In genomic region chr16:17232794-17233701, GRCm38 (mm10) we compare ENCODE assay signal across 8 mouse cellular contexts. TPM values are rescaled to one million over a fixed set of nuclear protein-coding genes. Genes with fewer than 3 reads are reported as not detected.
DNase-seq lines count a peak whose midpoint lies in the region; ATAC-seq and TF ChIP-seq lines count a peak whose summit lies in the region.

Hic2 (plus strand) TSS chr16:17233572.

- 3% methylated on average over 59 of the region's 59 CpGs for WGBS in cerebellum, adult 2 months
- WGBS in forebrain, postnatal 0 days: 2% methylated on average over 57 of the region's 59 CpGs
- WGBS in lung, adult 2 months: 4% methylated on average over 59 of the region's 59 CpGs
- WGBS in neural tube, embryonic 15.5 days: under 1% methylated on average over 59 of the region's 59 CpGs

- H3K4me2 ChIP-seq in forebrain, postnatal 0 days (ENCODE audit: low read depth): peak within 1 kb of the TSS; percentile 84
- peak within 1 kb of the TSS; percentile 82 for H3K4me2 ChIP-seq in neural tube, embryonic 15.5 days

- H3K27ac ChIP-seq in MEL (ENCODE audit: control insufficient read depth, low read depth, low read length): peak within 1 kb of the TSS; percentile 61
- H3K27ac ChIP-seq in cerebellum, adult 2 months (ENCODE audit: insufficient read depth, low read length): peak within 1 kb of the TSS; percentile 67
- peak within 1 kb of the TSS; percentile 95 for H3K27ac ChIP-seq in forebrain, postnatal 0 days (ENCODE audit: low read depth, low read length)
- peak within 1 kb of the TSS; percentile 98 for H3K27ac ChIP-seq in layer of hippocampus, adult 2 months
- peak within 1 kb of the TSS; percentile 96 for H3K27ac ChIP-seq in neural tube, embryonic 15.5 days (replicated peaks)

- peak; percentile 96 for ATAC-seq in forebrain, postnatal 0 days
- ATAC-seq in neural tube, embryonic 15.5 days (ENCODE audit: low FRiP score): peak; percentile 97

- no peak for TF ChIP-seq CTCF in MEL (IDR thresholded peaks at IDR 0.05 in 2 of 3, conservative IDR thresholded peaks at IDR 0.05 in 1 of 3; ENCODE audit: control insufficient read depth in 1 of 3, insufficient read depth in 1 of 3, low read depth in 2 of 3, low read length in 3 of 3, poor library complexity in 1 of 3, severe bottlenecking in 1 of 3)
- TF ChIP-seq CTCF in cerebellum, adult 2 months (IDR thresholded peaks at IDR 0.05; ENCODE audit: borderline replicate concordance, insufficient read depth, low read depth, low read length): no peak
- TF ChIP-seq CTCF in forebrain, postnatal 0 days (IDR thresholded peaks at IDR 0.05; ENCODE audit: low read depth): no peak
- TF ChIP-seq CTCF in layer of hippocampus, adult 2 months (conservative IDR thresholded peaks at IDR 0.05): no peak
- TF ChIP-seq CTCF in lung, adult 2 months (IDR thresholded peaks at IDR 0.05; ENCODE audit: insufficient read depth, low read length): no peak

- TF ChIP-seq RAD21 in MEL (IDR thresholded peaks at IDR 0.05; ENCODE audit: low read depth, low read length): no peak

- H3K4me3 ChIP-seq in MEL (ENCODE audit: control insufficient read depth in 1 of 2, insufficient read depth in 1 of 2, low read depth in 2 of 2, low read length in 2 of 2): peak within 1 kb of the TSS; percentile 88 to 97
- peak within 1 kb of the TSS; percentile 76 for H3K4me3 ChIP-seq in cerebellum, adult 2 months (replicated peaks; ENCODE audit: insufficient read depth, low read depth, low read length)
- peak within 1 kb of the TSS; percentile 96 for H3K4me3 ChIP-seq in forebrain, postnatal 0 days (ENCODE audit: low read depth, low read length)
- peak within 1 kb of the TSS; percentile 77 for H3K4me3 ChIP-seq in layer of hippocampus, adult 2 months
- H3K4me3 ChIP-seq in lung, adult 2 months (replicated peaks; ENCODE audit: extremely low read depth, low read depth, low read length): peak within 1 kb of the TSS; percentile 74
- H3K4me3 ChIP-seq in neural tube, embryonic 15.5 days (replicated peaks): peak within 1 kb of the TSS; percentile 90

- no peaks in the 10 kb centered on the region for H3K9me3 ChIP-seq in MEL (replicated peaks; ENCODE audit: insufficient read depth, low read length)
- H3K9me3 ChIP-seq in forebrain, postnatal 0 days (ENCODE audit: low read length): no peaks in the 10 kb centered on the region
- H3K9me3 ChIP-seq in neural tube, embryonic 15.5 days (replicated peaks): no peaks in the 10 kb centered on the region

- peaks cover 0 to 27% of the 10 kb centered on the region in 2 experiments; a peak in 2 of 4 replicates for H3K36me3 ChIP-seq in MEL (ENCODE audit: control insufficient read depth in 1 of 2, insufficient read depth in 2 of 2, low read length in 2 of 2)
- no peaks in the 10 kb centered on the region for H3K36me3 ChIP-seq in forebrain, postnatal 0 days (ENCODE audit: insufficient read depth)
- H3K36me3 ChIP-seq in neural tube, embryonic 15.5 days: no peaks in the 10 kb centered on the region

- peak within 1 kb of the TSS; percentile 95 for H3K9ac ChIP-seq in MEL (ENCODE audit: control insufficient read depth, low read depth, low read length, poor library complexity, severe bottlenecking)
- peak within 1 kb of the TSS; percentile 95 for H3K9ac ChIP-seq in forebrain, postnatal 0 days
- peak within 1 kb of the TSS; percentile 90 for H3K9ac ChIP-seq in neural tube, embryonic 15.5 days (replicated peaks)

- H3K79me2 ChIP-seq in MEL (ENCODE audit: control insufficient read depth, insufficient read depth, low read length, poor library complexity): peaks cover 25% of the 10 kb centered on the region

- peaks cover 20 to 40% of the 10 kb centered on the region in 2 experiments for H3K4me1 ChIP-seq in MEL (ENCODE audit: control insufficient read depth in 1 of 2, insufficient read depth in 2 of 2, low read length in 2 of 2)
- H3K4me1 ChIP-seq in cerebellum, adult 2 months (ENCODE audit: control insufficient read depth, insufficient read depth, low read length): peaks cover 4% of the 10 kb centered on the region
- H3K4me1 ChIP-seq in forebrain, postnatal 0 days (ENCODE audit: insufficient read depth): peaks cover 13% of the 10 kb centered on the region
- peaks cover 2% of the 10 kb centered on the region; the same call in 1 of the 2 replicates for H3K4me1 ChIP-seq in lung, adult 2 months (ENCODE audit: control insufficient read depth, insufficient read depth, low read length)
- peaks cover 43% of the 10 kb centered on the region for H3K4me1 ChIP-seq in neural tube, embryonic 15.5 days

- no peak for TF ChIP-seq EP300 in MEL (IDR thresholded peaks at IDR 0.05; ENCODE audit: low read depth in 1 of 2, low read length in 2 of 2)

- no peaks in the 10 kb centered on the region for H3K27me3 ChIP-seq in MEL (ENCODE audit: control insufficient read depth in 1 of 2, insufficient read depth in 2 of 2, low read length in 2 of 2)
- H3K27me3 ChIP-seq in cerebellum, adult 2 months (ENCODE audit: control insufficient read depth, insufficient read depth, low read length): no peaks in the 10 kb centered on the region
- H3K27me3 ChIP-seq in forebrain, postnatal 0 days (ENCODE audit: insufficient read depth, low read length): no peaks in the 10 kb centered on the region
- no peaks in the 10 kb centered on the region for H3K27me3 ChIP-seq in neural tube, embryonic 15.5 days (replicated peaks)

- TF ChIP-seq POLR2A in MEL (IDR thresholded peaks at IDR 0.05; ENCODE audit: control insufficient read depth in 1 of 2, insufficient read depth in 1 of 2, low read depth in 1 of 2, low read length in 2 of 2, poor library complexity in 1 of 2): peak; percentile 84 to 92; a peak in 3 of 4 replicates
- TF ChIP-seq POLR2A in cerebellum, adult 2 months (IDR thresholded peaks at IDR 0.05; ENCODE audit: borderline replicate concordance, insufficient read depth, low read length): peak; percentile 72
- TF ChIP-seq POLR2A in lung, adult 2 months (IDR thresholded peaks at IDR 0.05; ENCODE audit: borderline replicate concordance, extremely low read depth, low read depth, low read length): peak; percentile 74

- DNase-seq in MEL (ENCODE audit: low read depth, low spot score): peak; percentile 94
- DNase-seq in cerebellum, adult 2 months: peak; percentile 91 to 94
- DNase-seq in forebrain, postnatal 0 days: peak; percentile 92
- DNase-seq in heart, postnatal 4 days: peak; percentile 97
- peak; percentile 89 to 91 for DNase-seq in layer of hippocampus, adult 2 months (ENCODE audit: low spot score in 2 of 2)
- DNase-seq in lung, adult 2 months: peak; percentile 89
- DNase-seq in testis, postnatal 10 days (ENCODE audit: low spot score): peak; percentile 96

TF ChIP-seq in MEL, 35 proteins besides CTCF, POLR2A, EP300 and RAD21:
- no peak for TF ChIP-seq RCOR1 (IDR thresholded peaks at IDR 0.05; ENCODE audit: low read depth, low read length)
- peak; percentile 67; the same call in 1 of the 2 replicates for TF ChIP-seq ZMIZ1 (IDR thresholded peaks at IDR 0.05; ENCODE audit: low read depth, low read length)
- no peak for TF ChIP-seq USF2 (IDR thresholded peaks at IDR 0.05; ENCODE audit: borderline replicate concordance in 1 of 2, insufficient read depth in 1 of 2, low read depth in 1 of 2, low read length in 2 of 2)
- peak; percentile 68; the same call in 1 of the 2 replicates for TF ChIP-seq TCF12 (IDR thresholded peaks at IDR 0.05; ENCODE audit: low read depth, low read length)
- 0 out of 2 replicates have a peak, but pooled peaks have one; percentile 14 for TF ChIP-seq TBP (IDR thresholded peaks at IDR 0.05; ENCODE audit: low read depth, low read length)
- TF ChIP-seq ETS1 (IDR thresholded peaks at IDR 0.05; ENCODE audit: low read depth, low read length): peak; percentile 35; the same call in 1 of the 2 replicates
- TF ChIP-seq KAT2A (conservative IDR thresholded peaks at IDR 0.05; ENCODE audit: low read depth, low read length): no peak
- peak; percentile 71 for TF ChIP-seq SIN3A (IDR thresholded peaks at IDR 0.05; ENCODE audit: low read length)
- no peak for TF ChIP-seq MAX (IDR thresholded peaks at IDR 0.05; ENCODE audit: low read length)
- no peak for TF ChIP-seq UBTF (IDR thresholded peaks at IDR 0.05; ENCODE audit: borderline replicate concordance, insufficient read depth, low read depth, low read length)
- peak; percentile 88 for TF ChIP-seq NELFE (IDR thresholded peaks at IDR 0.05; ENCODE audit: low read depth, low read length)
- TF ChIP-seq POLR2AphosphoS2 (IDR thresholded peaks at IDR 0.05; ENCODE audit: low read length): peak; percentile 70; the same call in 1 of the 2 replicates
- TF ChIP-seq MAZ (IDR thresholded peaks at IDR 0.05; ENCODE audit: low read depth, low read length): no peak; the same call in 1 of the 2 replicates
- peak; percentile 59 for TF ChIP-seq HCFC1 (IDR thresholded peaks at IDR 0.05; ENCODE audit: low read depth, low read length)
- no peak for TF ChIP-seq ZKSCAN1 (IDR thresholded peaks at IDR 0.05; ENCODE audit: low read depth, low read length)
- TF ChIP-seq NRF1 (IDR thresholded peaks at IDR 0.05; ENCODE audit: insufficient read depth, low read depth, low read length, poor library complexity, severe bottlenecking): no peak

RNA-seq across cellular contexts. Expression of gene Hic2, which starts in this region (rescaled TPM):
- total RNA-seq in MEL (2012; rRNA removed): 5.8 and 5.9 TPM in 2 replicates
- polyA plus RNA-seq in MEL (2012; ENCODE audit: insufficient read depth in 1 of 2, insufficient read length in 2 of 2, low read depth in 1 of 2, low replicate concordance in 2 of 2, missing spikeins in 1 of 2): 1 to 10 TPM in 1 of 2 experiments, not detected in 1; 9.5 TPM
- 4.1 TPM in 2 replicates for polyA plus RNA-seq in cerebellum, adult 2 months (2012; rRNA removed)
- total RNA-seq in forebrain, postnatal 0 days (2014; rRNA removed): 10.4 and 14.9 TPM in 2 replicates
- 2.7 and 4.3 TPM in 2 replicates for polyA plus RNA-seq in forebrain, postnatal 0 days (2015; fragmentation: Nextera tagmentation; extraction: Ambion mirVana)
- total RNA-seq in heart, postnatal 4 days (2021): 1 to 10 TPM; 7.0 to 7.1 TPM
- 1 to 10 TPM; 5.2 to 5.5 TPM for total RNA-seq in layer of hippocampus, adult 2 months (2021)
- polyA plus RNA-seq in lung, adult 2 months (2012; rRNA removed): 2.0 and 2.2 TPM in 2 replicates
- 6.7 and 7.4 TPM in 2 replicates for polyA plus RNA-seq in neural tube, embryonic 15.5 days (2015; fragmentation: Nextera tagmentation; extraction: Ambion mirVana)

Comparison
In these comparisons a context has a peak if more than half of its experiments do, and no peak if none do; other contexts are left out.
1. Peak in every context shown above with its lines: DNase-seq, ATAC-seq, H3K4me3 ChIP-seq and H3K27ac ChIP-seq.